Mouse (Mus musculus): ENCODE results near the gene Gys1. TPM values are rescaled to one million over a fixed set of nuclear protein-coding genes. Genes with fewer than 3 reads are reported as not detected.
A peak's percentile ranks its signal among the peaks of the same experiment; 100 is the strongest.

The Gys1 gene
- total RNA-seq, 1 experiment: 26.1 TPM

GRCm38 (mm10) chr7:45436444-45436843, 1.8 kb downstream of the Gys1 start:
- no peak overlapping the region for H3K9ac ChIP-seq (ENCODE audit: insufficient read depth, low read depth, low read length, poor library complexity, severe bottlenecking)
- no peak overlapping the region for H3K4me3 ChIP-seq (ENCODE audit: insufficient read depth in 1 of 2, low read depth in 1 of 2, low read length in 2 of 2, poor library complexity in 1 of 2, severe bottlenecking in 1 of 2)
- no peak for DNase-seq (ENCODE audit: low read depth, low spot score)
- in situ Hi-C loops (cut with MboI; ENCODE audit: low sequenced_read_pairs in 2 of 2, unreplicated experiment in 2 of 2): no loop called here
- H3K9me3 ChIP-seq (ENCODE audit: control insufficient read depth, insufficient read depth, low read depth, low read length): no peaks in the 10 kb centered on the region
- no peak overlapping the region for H3K27ac ChIP-seq (ENCODE audit: insufficient read depth, low read depth, low read length, poor library complexity, severe bottlenecking)
- H3K36me3 ChIP-seq (ENCODE audit: control insufficient read depth, insufficient read depth, low read length, poor library complexity, severe bottlenecking): peaks cover 12% of the 10 kb centered on the region
- TF ChIP-seq ZC3H11A (IDR thresholded peaks at IDR 0.05; ENCODE audit: borderline replicate concordance, low read depth, low read length) (no peak), MAFK (IDR thresholded peaks at IDR 0.05; ENCODE audit: insufficient read depth, low read depth, low read length) (no peak), HCFC1 (IDR thresholded peaks at IDR 0.05; ENCODE audit: borderline replicate concordance, insufficient read depth, low read length) (no peak), CHD2 (IDR thresholded peaks at IDR 0.05; ENCODE audit: low read depth, low read length) (no peak), ZNF384 (IDR thresholded peaks at IDR 0.05; ENCODE audit: low read depth, low read length) (no peak)
- peaks cover 7 to 13% of the 10 kb centered on the region in 2 experiments for H3K4me1 ChIP-seq (ENCODE audit: control insufficient read depth in 2 of 2, insufficient read depth in 2 of 2, low read length in 2 of 2, poor library complexity in 1 of 2)

- H3K9ac ChIP-seq (ENCODE audit: insufficient read depth, low read depth, low read length, poor library complexity, severe bottlenecking): no peak overlapping the region
- no peaks in the 10 kb centered on the region for H3K9me3 ChIP-seq (ENCODE audit: control insufficient read depth, insufficient read depth, low read depth, low read length)
- in situ Hi-C loops (cut with MboI; ENCODE audit: low sequenced_read_pairs in 2 of 2, unreplicated experiment in 2 of 2): no loop called here
- H3K27ac ChIP-seq (ENCODE audit: insufficient read depth, low read depth, low read length, poor library complexity, severe bottlenecking): no peak overlapping the region
- no peak overlapping the region for H3K4me3 ChIP-seq (ENCODE audit: insufficient read depth in 1 of 2, low read depth in 1 of 2, low read length in 2 of 2, poor library complexity in 1 of 2, severe bottlenecking in 1 of 2)
- peaks cover 7% of the 10 kb centered on the region; the same call in 1 of the 2 replicates for H3K36me3 ChIP-seq (ENCODE audit: control insufficient read depth, insufficient read depth, low read length, poor library complexity, severe bottlenecking)
- DNase-seq (ENCODE audit: low read depth, low spot score): no peak
- peaks cover 7 to 13% of the 10 kb centered on the region in 2 experiments for H3K4me1 ChIP-seq (ENCODE audit: control insufficient read depth in 2 of 2, insufficient read depth in 2 of 2, low read length in 2 of 2, poor library complexity in 1 of 2)
- TF ChIP-seq CHD2 (IDR thresholded peaks at IDR 0.05; ENCODE audit: low read depth, low read length): no peak
- TF ChIP-seq ZC3H11A (IDR thresholded peaks at IDR 0.05; ENCODE audit: borderline replicate concordance, low read depth, low read length): no peak
Observed at GRCm38 (mm10) chr7:45437046-45437445, 2.4 kb downstream of the Gys1 start.

GRCm38 (mm10) chr7:45437521-45438276, 3.1 kb downstream of the Gys1 start, which contains the start of gene Ruvbl2:
TSS of gene Ruvbl2 (minus strand) at chr7:45438096.
- H3K4me3 ChIP-seq (ENCODE audit: insufficient read depth in 1 of 2, low read depth in 1 of 2, low read length in 2 of 2, poor library complexity in 1 of 2, severe bottlenecking in 1 of 2): peak within 1 kb of the TSS; percentile 34 to 36; a peak in 3 of 4 replicates
- in situ Hi-C loops (cut with MboI; ENCODE audit: low sequenced_read_pairs in 2 of 2, unreplicated experiment in 2 of 2): no loop called here
- H3K4me1 ChIP-seq (ENCODE audit: control insufficient read depth in 2 of 2, insufficient read depth in 2 of 2, low read length in 2 of 2, poor library complexity in 1 of 2): peaks cover 7 to 13% of the 10 kb centered on the region in 2 experiments
- no peaks in the 10 kb centered on the region for H3K9me3 ChIP-seq (ENCODE audit: control insufficient read depth, insufficient read depth, low read depth, low read length)
- H3K36me3 ChIP-seq (ENCODE audit: control insufficient read depth, insufficient read depth, low read length, poor library complexity, severe bottlenecking): peaks cover 2% of the 10 kb centered on the region; the same call in 1 of the 2 replicates
- DNase-seq (ENCODE audit: low read depth, low spot score): no peak
- H3K9ac ChIP-seq (ENCODE audit: insufficient read depth, low read depth, low read length, poor library complexity, severe bottlenecking): peak within 1 kb of the TSS; percentile 61
- no peak within 1 kb of the TSS for H3K27ac ChIP-seq (ENCODE audit: insufficient read depth, low read depth, low read length, poor library complexity, severe bottlenecking)
- TF ChIP-seq CHD2 (IDR thresholded peaks at IDR 0.05; ENCODE audit: low read depth, low read length): no peak
- no peak for TF ChIP-seq MAFK (IDR thresholded peaks at IDR 0.05; ENCODE audit: insufficient read depth, low read depth, low read length)
- no peak for TF ChIP-seq ZNF384 (IDR thresholded peaks at IDR 0.05; ENCODE audit: low read depth, low read length)
- no peak for TF ChIP-seq ZC3H11A (IDR thresholded peaks at IDR 0.05; ENCODE audit: borderline replicate concordance, low read depth, low read length)
- TF ChIP-seq HCFC1 (IDR thresholded peaks at IDR 0.05; ENCODE audit: borderline replicate concordance, insufficient read depth, low read length): no peak

GRCm38 (mm10) chr7:45443526-45444420, 9.1 kb downstream of the Gys1 start:
- peaks cover 6% of the 10 kb centered on the region; the same call in 1 of the 2 replicates for H3K36me3 ChIP-seq (ENCODE audit: control insufficient read depth, insufficient read depth, low read length, poor library complexity, severe bottlenecking)

More at GRCm38 (mm10) chr7:45443526-45444420, 9.1 kb downstream of the Gys1 start:
- in situ Hi-C loops (cut with MboI; ENCODE audit: low sequenced_read_pairs in 2 of 2, unreplicated experiment in 2 of 2): no loop called here
- no peak overlapping the region for H3K4me3 ChIP-seq (ENCODE audit: insufficient read depth in 1 of 2, low read depth in 1 of 2, low read length in 2 of 2, poor library complexity in 1 of 2, severe bottlenecking in 1 of 2)
- H3K27ac ChIP-seq (ENCODE audit: insufficient read depth, low read depth, low read length, poor library complexity, severe bottlenecking): no peak overlapping the region
- H3K4me1 ChIP-seq (ENCODE audit: control insufficient read depth in 2 of 2, insufficient read depth in 2 of 2, low read length in 2 of 2, poor library complexity in 1 of 2): peaks cover 5 to 15% of the 10 kb centered on the region in 2 experiments; a peak in 3 of 4 replicates
- H3K9ac ChIP-seq (ENCODE audit: insufficient read depth, low read depth, low read length, poor library complexity, severe bottlenecking): peak overlapping the region; percentile 4; the same call in 1 of the 2 replicates
- DNase-seq (ENCODE audit: low read depth, low spot score): no peak
- no peaks in the 10 kb centered on the region for H3K9me3 ChIP-seq (ENCODE audit: control insufficient read depth, insufficient read depth, low read depth, low read length)
- TF ChIP-seq MAFK (IDR thresholded peaks at IDR 0.05; ENCODE audit: insufficient read depth, low read depth, low read length) (no peak), CHD2 (IDR thresholded peaks at IDR 0.05; ENCODE audit: low read depth, low read length) (no peak), ZC3H11A (IDR thresholded peaks at IDR 0.05; ENCODE audit: borderline replicate concordance, low read depth, low read length) (no peak), ZNF384 (IDR thresholded peaks at IDR 0.05; ENCODE audit: low read depth, low read length) (no peak)
